Mouse (Mus musculus): ENCODE results near the gene Rtn1.
A peak's percentile ranks its signal among the peaks of the same experiment; 100 is the strongest.

GRCm38 (mm10) chr12:72408111-72408891, 553 bp downstream of the Rtn1 start:
- no peak for TF ChIP-seq CTCF (IDR thresholded peaks at IDR 0.05; ENCODE audit: extremely low read depth, insufficient read depth, low read length)
- TF ChIP-seq POLR2A (IDR thresholded peaks at IDR 0.05; ENCODE audit: extremely low read depth, insufficient read depth, low read length): 0 out of 2 replicates have a peak, but pooled peaks have one; percentile 44
